Mouse (Mus musculus) adrenal gland, postnatal 10 days (tissue): ENCODE results near the gene Rabggtb. TPM values are rescaled to one million over a fixed set of nuclear protein-coding genes. Genes with fewer than 3 reads are reported as not detected.

ENCODE experiments used
- DNase-seq: peaks from one replicate; pipeline ENCODE4 v3.0.0; 2021; ENCODE audit warnings: mixed read lengths
- total RNA-seq, 2 experiments: library from RNA; stranded (reverse); gene quantifications; 2 replicates each; pipeline ENCODE4 v1.2.3; 2021

Gene Rabggtb
- total RNA-seq, 2 experiments from 2014 or later = 79.4 to 82.2 TPM

GRCm38 (mm10) chr3:153921147-153921910 lies 8.5 kb upstream of the Rabggtb start:
- no peak for DNase-seq

DNA sequence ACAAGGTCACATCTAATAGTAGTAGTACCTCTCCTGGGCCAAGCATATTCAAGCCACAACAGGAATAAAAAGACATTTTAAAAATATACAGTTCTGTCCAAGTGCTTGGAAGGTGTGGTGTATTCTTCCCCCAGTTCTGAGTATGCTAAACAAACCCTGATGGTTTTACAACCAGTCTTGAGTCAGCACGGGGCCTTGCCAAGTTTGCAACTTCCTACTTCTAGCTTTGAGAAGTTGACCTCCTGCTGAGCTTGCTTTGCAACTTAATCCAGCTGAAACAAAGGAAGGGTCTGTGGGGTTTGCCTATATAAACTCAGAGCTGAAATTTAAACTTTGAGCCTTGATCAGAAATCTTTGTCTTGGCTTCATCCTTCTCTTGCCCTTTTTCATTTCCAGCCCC lies 4.4 kb upstream of the Rabggtb start:
- DNase-seq = no peak

GRCm38 (mm10) chr3:153913510-153914243 lies 868 bp upstream of the Rabggtb start:
- peak; percentile 26 for DNase-seq

DNA sequence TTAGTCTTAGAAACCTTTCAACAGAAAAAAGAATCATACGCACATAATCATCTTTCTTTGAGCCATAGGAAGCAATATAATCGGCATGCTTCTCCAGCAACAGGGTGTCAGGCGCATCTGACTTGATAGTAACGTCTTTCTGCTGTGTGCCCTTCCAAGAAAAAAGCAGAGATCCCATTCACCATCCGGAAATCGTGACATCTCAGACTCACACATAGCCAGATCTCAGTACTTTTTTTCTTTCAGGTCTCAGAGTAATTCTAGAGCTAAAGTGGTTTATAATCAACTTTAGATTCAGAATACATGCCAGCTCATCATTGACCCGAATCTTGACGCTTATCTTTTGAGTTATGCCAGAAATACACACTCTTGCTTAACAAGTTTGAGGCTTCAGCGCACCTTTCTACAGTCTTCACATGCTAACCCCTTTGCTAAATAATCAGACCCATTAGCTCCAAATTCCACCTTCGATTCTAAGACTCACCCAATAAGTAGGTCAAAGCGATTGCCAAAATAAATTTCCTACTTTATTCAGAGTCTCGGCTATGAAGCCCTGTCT lies 848 bp downstream of the Rabggtb start:
- no peak for DNase-seq

- peak; percentile 25 for DNase-seq
Observed at GRCm38 (mm10) chr3:153911197-153911881, 1.5 kb downstream of the Rabggtb start.

- DNase-seq = no peak
Observed at GRCm38 (mm10) chr3:153910489-153910888, 2.3 kb downstream of the Rabggtb start.

DNA sequence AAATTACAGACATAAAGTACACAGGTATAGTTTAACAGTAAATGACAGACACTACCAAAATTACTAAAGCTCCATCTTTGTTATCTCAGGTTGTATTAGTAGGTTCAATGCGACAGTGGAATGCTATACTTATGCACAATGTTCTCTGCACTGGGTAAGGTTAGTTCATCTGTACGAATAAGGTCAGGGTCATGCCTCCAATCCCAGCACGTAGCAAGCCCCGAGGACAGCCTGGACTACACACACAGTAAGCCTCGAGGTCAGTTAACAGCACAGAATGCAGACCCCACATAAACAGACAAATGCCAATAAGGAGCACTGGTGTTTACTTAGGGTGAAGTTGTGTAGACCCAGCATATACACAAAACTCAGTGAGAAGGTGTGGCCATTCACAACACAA lies 3.9 kb downstream of the Rabggtb start:
- no peak for DNase-seq

DNA sequence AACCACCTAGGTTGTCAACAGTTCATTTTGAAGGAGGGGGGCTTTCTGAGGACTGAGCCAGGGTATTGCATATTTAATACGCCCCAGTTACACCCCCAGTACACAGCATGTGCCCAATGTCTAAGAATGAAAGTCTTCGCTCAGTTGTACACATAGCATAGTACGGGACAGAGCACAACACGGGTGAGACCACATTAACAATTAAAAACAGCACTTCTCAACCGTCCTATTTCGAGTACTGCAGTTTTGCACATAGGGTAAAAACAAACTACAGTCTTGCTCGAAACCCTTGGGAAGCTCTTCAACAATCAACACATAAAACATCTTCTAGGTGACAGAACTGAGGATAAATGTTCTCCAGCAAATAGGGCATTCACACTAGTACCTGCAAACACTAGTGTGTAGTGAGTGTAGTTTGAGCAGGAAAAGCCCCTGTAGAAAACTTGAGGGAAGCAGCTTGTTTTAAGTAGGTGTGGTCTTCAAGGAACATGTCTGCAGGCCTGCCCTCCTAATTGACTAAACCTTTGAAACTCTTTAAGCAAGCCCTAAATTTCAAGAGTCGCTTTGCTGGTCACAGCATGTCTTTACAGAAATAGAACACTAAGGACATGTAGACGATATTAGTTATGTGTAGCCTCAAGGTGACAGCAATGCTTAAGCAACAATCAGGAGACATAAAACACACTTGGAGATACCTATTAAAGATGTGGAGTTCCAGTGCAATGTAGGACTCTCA lies 6.5 kb downstream of the Rabggtb start, which contains the start of gene Msh4:
Gene Msh4 (minus strand): TSS at position 3 of the 736 bp plus-strand sequence.
- no peak for DNase-seq

- no peak for DNase-seq
Observed at GRCm38 (mm10) chr3:153905251-153906135, 7.3 kb downstream of the Rabggtb start.

GRCm38 (mm10) chr3:153904586-153904985 lies 8.2 kb downstream of the Rabggtb start:
- DNase-seq = peak; percentile 63

DNA sequence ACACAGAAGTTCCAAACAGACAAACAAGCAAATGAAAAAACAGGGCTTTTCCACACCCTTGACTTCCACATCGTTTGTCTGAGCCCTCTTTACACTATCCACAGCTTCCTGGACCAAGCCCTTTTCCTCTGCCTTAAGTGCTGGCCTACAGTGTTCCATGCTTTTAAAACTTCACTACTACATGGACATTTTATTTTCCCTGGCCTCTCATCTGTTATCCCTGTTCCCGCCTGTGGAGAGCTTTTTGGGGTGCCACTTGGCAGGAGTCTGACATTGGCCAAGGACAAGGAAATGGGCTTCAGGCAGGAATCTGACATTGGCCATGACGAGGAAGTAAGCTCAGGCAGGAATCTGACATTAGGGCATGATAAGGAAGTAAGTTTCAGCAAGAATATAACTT lies 10.2 kb downstream of the Rabggtb start:
- no peak for DNase-seq

GRCm38 (mm10) chr3:153901904-153902303 lies 10.9 kb downstream of the Rabggtb start:
- DNase-seq = no peak

DNA sequence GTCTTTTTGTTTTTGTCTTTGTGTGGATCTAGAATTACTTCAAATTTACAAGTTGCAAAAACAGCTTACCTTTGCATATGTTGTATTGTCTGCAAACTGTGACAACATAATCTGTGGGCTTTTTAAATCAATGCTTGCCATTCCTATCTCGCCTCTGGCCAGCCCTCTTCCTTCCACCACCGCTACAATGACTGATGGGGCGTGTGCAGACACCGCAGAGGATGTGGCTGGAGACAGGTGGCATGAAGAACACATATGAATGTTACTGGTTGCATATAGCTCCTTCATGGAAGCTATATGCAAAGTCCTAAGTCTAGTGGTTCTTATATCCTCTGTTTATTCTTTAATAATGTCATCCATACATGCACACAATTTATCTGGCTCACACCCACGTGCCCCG lies 15.6 kb downstream of the Rabggtb start:
- DNase-seq = no peak

DNA sequence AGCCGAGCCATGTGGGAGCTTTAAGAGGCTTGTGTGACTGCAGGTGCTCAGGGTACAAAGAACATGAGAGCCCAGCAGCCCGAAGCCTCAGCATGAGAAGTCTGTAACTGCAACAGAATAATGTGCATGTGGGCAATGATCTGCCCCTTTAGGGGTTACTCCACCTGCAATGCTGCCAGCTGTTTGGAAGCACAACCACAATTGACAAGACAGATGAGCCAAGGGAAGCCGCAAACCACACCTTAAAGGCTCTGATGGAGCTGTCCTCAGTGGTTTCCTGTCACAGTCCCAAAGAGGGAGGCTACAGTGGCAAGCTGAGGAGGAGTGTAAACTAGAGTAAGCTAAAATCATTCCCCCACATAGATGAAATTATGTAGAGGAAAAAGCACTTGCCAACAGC lies 17.4 kb downstream of the Rabggtb start:
- no peak for DNase-seq

DNA sequence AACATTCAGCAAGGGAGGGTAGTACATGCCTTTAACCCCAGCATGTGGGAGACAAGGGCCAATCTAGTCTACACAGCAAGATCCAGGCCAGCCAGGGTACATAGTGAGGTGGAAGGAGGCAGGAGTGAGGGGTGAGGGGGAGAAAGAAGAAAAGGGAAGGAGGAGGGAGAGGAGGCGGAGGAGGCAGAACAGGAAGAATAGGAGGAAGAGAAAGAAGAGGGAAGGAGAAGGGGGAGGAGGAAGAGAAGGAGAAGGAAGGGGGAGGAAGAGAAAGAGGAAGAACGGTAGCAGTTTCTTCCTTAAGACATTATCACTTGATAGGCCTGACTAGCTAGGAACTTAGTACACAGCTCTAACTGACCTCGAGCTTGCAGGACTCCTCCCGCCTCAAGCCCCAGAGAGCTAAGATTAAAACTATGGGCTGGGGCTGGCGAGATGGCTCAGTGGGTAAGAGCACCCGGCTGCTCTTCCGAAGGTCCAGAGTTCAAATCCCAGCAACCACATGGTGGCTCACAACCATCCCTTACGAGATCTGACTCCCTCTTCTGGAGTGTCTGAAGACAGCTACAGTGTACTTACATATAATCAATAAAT lies 23.5 kb downstream of the Rabggtb start:
- no peak for DNase-seq

DNA sequence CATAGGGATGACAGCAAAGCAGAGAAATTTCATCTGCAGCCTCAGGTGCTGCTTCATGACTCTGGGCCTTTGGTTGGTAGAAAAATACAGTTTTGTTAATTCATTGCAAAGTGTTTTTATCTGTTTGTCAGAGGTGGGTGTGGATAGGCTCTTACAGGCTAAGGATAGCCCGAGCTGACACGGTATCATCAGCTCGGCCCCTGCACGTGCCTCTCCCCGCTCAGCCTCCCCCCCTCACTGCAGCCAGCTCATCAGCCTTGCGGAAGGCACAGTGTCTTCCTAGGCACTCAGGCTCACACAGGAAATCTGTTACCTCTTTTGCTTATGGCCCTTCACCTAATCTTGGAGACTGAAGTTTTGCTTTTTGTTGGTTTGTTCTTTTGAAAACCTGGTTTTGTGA lies 24.7 kb downstream of the Rabggtb start:
- no peak for DNase-seq

GRCm38 (mm10) chr3:153886296-153886695 lies 26.5 kb downstream of the Rabggtb start:
- no peak for DNase-seq

- no peak for DNase-seq
Observed at GRCm38 (mm10) chr3:153871396-153871795, 41.4 kb downstream of the Rabggtb start.

DNA sequence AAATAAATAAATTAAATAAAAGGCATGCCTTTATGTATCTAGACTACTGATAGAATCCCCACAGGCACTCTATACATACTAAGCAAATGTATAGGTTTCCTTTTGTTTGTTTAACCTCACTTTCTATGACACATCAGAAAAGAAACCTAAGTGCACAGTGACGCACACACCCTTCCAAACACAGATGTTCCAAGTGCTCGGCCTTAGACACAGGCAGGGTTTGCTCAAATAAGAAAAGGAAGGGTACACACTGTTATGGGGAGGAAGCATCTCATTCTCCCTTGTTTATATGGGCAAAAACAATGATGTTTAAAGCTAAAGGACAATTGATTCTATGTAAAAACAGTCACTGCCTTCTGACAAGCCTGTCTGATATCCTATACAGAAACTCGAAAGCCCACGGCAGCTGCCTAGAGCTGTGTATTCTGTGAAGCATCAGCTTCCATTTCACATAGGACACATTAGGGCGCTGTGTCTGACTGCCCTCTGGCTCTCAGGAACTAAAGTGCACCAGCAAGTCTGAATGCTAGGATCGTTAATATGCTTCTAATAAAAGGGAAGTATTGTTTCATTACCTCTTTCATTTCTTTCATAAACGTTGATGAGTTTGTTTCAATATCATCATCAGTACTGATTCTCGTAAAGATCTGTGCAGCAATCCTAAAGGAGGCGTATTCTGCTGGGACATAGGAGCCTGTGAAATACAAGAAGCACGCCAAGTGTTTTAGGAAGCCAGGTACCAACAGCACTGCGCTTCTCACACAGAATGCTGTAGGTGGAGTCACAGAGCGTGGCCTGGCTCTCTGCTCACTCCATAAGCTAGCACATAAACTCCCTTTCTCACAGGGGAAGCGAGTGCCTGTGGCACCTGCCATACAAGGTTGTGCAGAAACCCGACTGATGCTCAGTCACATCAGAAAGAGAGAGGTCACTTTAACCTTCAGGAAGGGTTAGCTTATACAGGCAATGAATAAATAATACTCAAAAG lies 45.4 kb downstream of the Rabggtb start:
- DNase-seq = no peak
